Mouse (Mus musculus): Measurements from ENCODE around the gene Tiparp.

GRCm38 (mm10) chr3:65562694-65563093 is 34.5 kb downstream of the Tiparp start:
- TF ChIP-seq CTCF (IDR thresholded peaks at IDR 0.05; ENCODE audit: borderline replicate concordance, extremely low read depth, insufficient read depth, insufficient read length): no peak
- no peak for TF ChIP-seq POLR2A (IDR thresholded peaks at IDR 0.05; ENCODE audit: borderline replicate concordance, extremely low read depth, insufficient read depth, insufficient read length, poor library complexity, severe bottlenecking)
